Mouse (Mus musculus): ENCODE data around the gene Rnf168.
"Not testable (repeated sequence)": the region's sequence is repeated elsewhere in the genome, so short reads cannot be mapped to it uniquely, and the experiment has no call there.

Rnf168 gene

GRCm38 (mm10) chr16:32277308-32278256 is at the start of gene Rnf168:
Rnf168 (plus strand) TSS chr16:32277459.
- DNase-seq (ENCODE audit: low spot score), result peak; percentile 65

GRCm38 (mm10) chr16:32232050-32232449 is 45.2 kb upstream of the Rnf168 start:
- DNase-seq (ENCODE audit: low spot score), result not testable (repeated sequence)

- no peak for DNase-seq (ENCODE audit: low spot score)
These were observed 39.2 kb upstream of the Rnf168 start for GRCm38 (mm10) chr16:32237930-32238680.

- no peak for DNase-seq (ENCODE audit: low spot score)
These were observed 37.6 kb upstream of the Rnf168 start for GRCm38 (mm10) chr16:32239428-32240312.

- DNase-seq (ENCODE audit: low spot score), result no peak
These were observed 33.4 kb upstream of the Rnf168 start for GRCm38 (mm10) chr16:32243901-32244300.

GRCm38 (mm10) chr16:32246351-32246791 is 30.9 kb upstream of the Rnf168 start:
- DNase-seq (ENCODE audit: low spot score), result peak; percentile 13

GRCm38 (mm10) chr16:32246952-32247370 is 30.3 kb upstream of the Rnf168 start, which contains the start of the genes Fbxo45 and Wdr53:
Fbxo45 (minus strand) TSS chr16:32247158.
Wdr53 (plus strand) TSS chr16:32247227.
- DNase-seq (ENCODE audit: low spot score), result peak; percentile 89

- not testable (repeated sequence) for DNase-seq (ENCODE audit: low spot score)
These were observed 13.0 kb upstream of the Rnf168 start for GRCm38 (mm10) chr16:32264225-32264624.

GRCm38 (mm10) chr16:32271291-32271690 is 6.0 kb upstream of the Rnf168 start, which contains the start of gene Smco1:
Smco1 (plus strand) TSS chr16:32271468.
- no peak for DNase-seq (ENCODE audit: low spot score)

- DNase-seq (ENCODE audit: low spot score), result no peak
These were observed 3.9 kb upstream of the Rnf168 start for GRCm38 (mm10) chr16:32273338-32273737.

- no peak for DNase-seq (ENCODE audit: low spot score)
These were observed 2.2 kb upstream of the Rnf168 start for GRCm38 (mm10) chr16:32275041-32275440.

GRCm38 (mm10) chr16:32275830-32276229 is 1.4 kb upstream of the Rnf168 start:
- DNase-seq (ENCODE audit: low spot score), result no peak

GRCm38 (mm10) chr16:32278396-32278795 is 1.1 kb downstream of the Rnf168 start:
- DNase-seq (ENCODE audit: low spot score), result no peak

GRCm38 (mm10) chr16:32280211-32280610 is 3.0 kb downstream of the Rnf168 start:
- DNase-seq (ENCODE audit: low spot score), result no peak

GRCm38 (mm10) chr16:32282608-32283007 is 5.3 kb downstream of the Rnf168 start:
- DNase-seq (ENCODE audit: low spot score), result no peak

- DNase-seq (ENCODE audit: low spot score), result no peak
These were observed 14.6 kb downstream of the Rnf168 start for GRCm38 (mm10) chr16:32291821-32292220.

- DNase-seq (ENCODE audit: low spot score), result not testable (repeated sequence)
These were observed 22.4 kb downstream of the Rnf168 start for GRCm38 (mm10) chr16:32299617-32300016.

GRCm38 (mm10) chr16:32303046-32303445 is 25.8 kb downstream of the Rnf168 start:
- DNase-seq (ENCODE audit: low spot score), result no peak

- DNase-seq (ENCODE audit: low spot score), result no peak
These were observed 26.6 kb downstream of the Rnf168 start for GRCm38 (mm10) chr16:32303886-32304285.

GRCm38 (mm10) chr16:32311970-32312369 is 34.7 kb downstream of the Rnf168 start:
- DNase-seq (ENCODE audit: low spot score), result no peak

GRCm38 (mm10) chr16:32312386-32312785 is 35.1 kb downstream of the Rnf168 start:
- DNase-seq (ENCODE audit: low spot score), result no peak

All from urinary bladder, postnatal 10 days (tissue).